Mouse (Mus musculus): Measurements from ENCODE around the gene Sat1. TPM values are rescaled to one million over a fixed set of nuclear protein-coding genes. Genes with fewer than 3 reads are reported as not detected.
A peak's percentile ranks its signal among the peaks of the same experiment; 100 is the strongest.
"Not testable (repeated sequence)": the region's sequence is repeated elsewhere in the genome, so short reads cannot be mapped to it uniquely, and the experiment has no call there.

Gene Sat1
- 70.8 and 72.8 TPM in 2 replicates for polyA plus RNA-seq (2015; fragmentation: Nextera tagmentation; extraction: Ambion mirVana)

- H3K36me3 ChIP-seq = no peaks in the 10 kb centered on the region
- peak within 1 kb of the TSS; percentile 52 for H3K4me3 ChIP-seq (replicated peaks)
- H3K9ac ChIP-seq (replicated peaks) = peak within 1 kb of the TSS; percentile 58
- H3K27ac ChIP-seq = no peak within 1 kb of the TSS
- peak; percentile 98 for ATAC-seq
- WGBS = 28% methylated on average over 26 of the region's 26 CpGs
- H3K4me2 ChIP-seq (replicated peaks) = peak within 1 kb of the TSS; percentile 56
- no peaks in the 10 kb centered on the region for H3K9me3 ChIP-seq
- peaks cover 4% of the 10 kb centered on the region; the same call in 1 of the 2 replicates for H3K4me1 ChIP-seq (replicated peaks)
- H3K27me3 ChIP-seq = no peaks in the 10 kb centered on the region
These were observed at the start of gene Sat1 for GRCm38 (mm10) chrX:155216271-155216670. TSS of gene Sat1 (minus strand) at chrX:155216449.

- H3K27me3 ChIP-seq = no peaks in the 10 kb centered on the region
- peak overlapping the region; percentile 52 for H3K4me3 ChIP-seq (replicated peaks)
- no peaks in the 10 kb centered on the region for H3K36me3 ChIP-seq
- no peaks in the 10 kb centered on the region for H3K9me3 ChIP-seq
- H3K4me1 ChIP-seq (replicated peaks) = no peaks in the 10 kb centered on the region
- peak overlapping the region; percentile 66 for H3K9ac ChIP-seq (replicated peaks)
- WGBS = 56% methylated on average over 1 of the region's 1 CpGs
- H3K4me2 ChIP-seq (replicated peaks) = peak overlapping the region; percentile 55
- no peak overlapping the region for H3K27ac ChIP-seq
- no peak for ATAC-seq
These were observed 46.6 kb upstream of the Sat1 start for GRCm38 (mm10) chrX:155262915-155263252.

DNA sequence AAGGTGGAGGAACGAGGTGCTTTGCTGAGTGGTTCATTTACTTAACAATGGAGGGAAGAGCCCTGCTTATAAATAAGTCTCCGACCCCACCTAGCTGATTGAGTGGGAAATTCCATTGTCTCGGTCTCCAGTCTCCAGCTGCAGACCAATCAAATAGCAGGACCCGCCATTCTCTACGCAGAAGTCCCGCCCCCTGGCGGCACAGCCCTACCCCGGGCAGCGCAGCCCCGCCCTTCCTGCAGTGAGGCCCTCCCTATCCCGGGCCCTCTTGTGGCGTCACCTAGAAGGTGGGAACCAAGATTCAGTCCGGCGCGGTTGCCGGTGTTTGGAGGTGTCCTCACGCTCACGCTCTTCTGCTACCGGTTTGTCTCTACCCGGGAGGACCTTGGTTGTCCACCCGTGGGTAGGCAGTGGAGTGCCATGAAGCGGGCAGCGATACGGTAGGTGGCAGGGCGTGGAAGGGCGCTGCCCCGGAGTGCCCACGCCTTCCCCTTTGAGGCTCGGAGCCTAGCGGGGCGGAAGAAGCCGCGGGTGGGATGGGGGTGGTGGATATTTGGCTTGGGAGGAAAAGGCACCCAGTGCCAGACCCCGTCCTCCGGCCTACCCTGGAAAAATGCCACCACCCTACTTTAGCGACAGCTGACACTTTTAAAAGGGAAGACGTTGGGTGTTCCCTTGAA is 46.1 kb upstream of the Sat1 start, which contains the start of gene Acot9:
Gene Acot9 (plus strand): TSS at position 209 of the 680 bp plus-strand sequence.
- Histone ChIP-seq H3K27ac (no peak within 1 kb of the TSS), H3K27me3 (no peaks in the 10 kb centered on the region)
- 25% methylated on average over 33 of the region's 37 CpGs for WGBS

GRCm38 (mm10) chrX:155256856-155257255 is 40.6 kb upstream of the Sat1 start:
- H3K9me3 ChIP-seq = no peaks in the 10 kb centered on the region
- H3K9ac ChIP-seq (replicated peaks) = no peak overlapping the region
- no peak overlapping the region for H3K27ac ChIP-seq
- H3K4me2 ChIP-seq (replicated peaks) = no peak overlapping the region
- ATAC-seq = no peak
- no peaks in the 10 kb centered on the region for H3K4me1 ChIP-seq (replicated peaks)
- no peaks in the 10 kb centered on the region for H3K27me3 ChIP-seq
- no peak overlapping the region for H3K4me3 ChIP-seq (replicated peaks)
- H3K36me3 ChIP-seq = no peaks in the 10 kb centered on the region

More for the DNA sequence above, 46.1 kb upstream of the Sat1 start, which contains the start of gene Acot9:
- ATAC-seq = peak; percentile 99
- Histone ChIP-seq H3K9me3 (no peaks in the 10 kb centered on the region), H3K4me2 (replicated peaks) (peak within 1 kb of the TSS; percentile 55), H3K4me1 (replicated peaks) (no peaks in the 10 kb centered on the region), H3K36me3 (no peaks in the 10 kb centered on the region), H3K9ac (replicated peaks) (peak within 1 kb of the TSS; percentile 66), H3K4me3 (replicated peaks) (peak within 1 kb of the TSS; percentile 52)

- H3K9me3 ChIP-seq = no peaks in the 10 kb centered on the region
- peaks cover 4% of the 10 kb centered on the region; the same call in 1 of the 2 replicates for H3K4me1 ChIP-seq (replicated peaks)
- H3K27me3 ChIP-seq = no peaks in the 10 kb centered on the region
- WGBS = 68% methylated on average over 2 of the region's 2 CpGs
- no peak overlapping the region for H3K4me2 ChIP-seq (replicated peaks)
- ATAC-seq = no peak
- no peak overlapping the region for H3K4me3 ChIP-seq (replicated peaks)
- H3K36me3 ChIP-seq = no peaks in the 10 kb centered on the region
- H3K27ac ChIP-seq = no peak overlapping the region
- no peak overlapping the region for H3K9ac ChIP-seq (replicated peaks)
These were observed 2.0 kb upstream of the Sat1 start for GRCm38 (mm10) chrX:155218277-155218676.

GRCm38 (mm10) chrX:155215501-155216248 is 574 bp downstream of the Sat1 start:
- Histone ChIP-seq H3K4me3 (replicated peaks) (peak overlapping the region; percentile 52), H3K4me1 (replicated peaks) (peaks cover 4% of the 10 kb centered on the region; the same call in 1 of the 2 replicates), H3K9me3 (no peaks in the 10 kb centered on the region), H3K9ac (replicated peaks) (peak overlapping the region; percentile 58), H3K27me3 (no peaks in the 10 kb centered on the region), H3K27ac (no peak overlapping the region), H3K4me2 (replicated peaks) (peak overlapping the region; percentile 56), H3K36me3 (no peaks in the 10 kb centered on the region)
- peak; percentile 83 for ATAC-seq
- 30% methylated on average over 24 of the region's 24 CpGs for WGBS

- no peaks in the 10 kb centered on the region for H3K9me3 ChIP-seq
- no peak overlapping the region for H3K4me3 ChIP-seq (replicated peaks)
- no peak for ATAC-seq
- no peaks in the 10 kb centered on the region for H3K36me3 ChIP-seq
- no peak overlapping the region for H3K4me2 ChIP-seq (replicated peaks)
- H3K9ac ChIP-seq (replicated peaks) = no peak overlapping the region
- H3K27me3 ChIP-seq = no peaks in the 10 kb centered on the region
- H3K27ac ChIP-seq = no peak overlapping the region
- 91% methylated on average over 5 of the region's 5 CpGs for WGBS
- H3K4me1 ChIP-seq (replicated peaks) = peaks cover 4% of the 10 kb centered on the region; the same call in 1 of the 2 replicates
These were observed 1.7 kb downstream of the Sat1 start for GRCm38 (mm10) chrX:155214291-155215136.

GRCm38 (mm10) chrX:155208671-155209070 is 7.6 kb downstream of the Sat1 start:
- no peaks in the 10 kb centered on the region for H3K9me3 ChIP-seq
- H3K27ac ChIP-seq = no peak overlapping the region
- H3K4me2 ChIP-seq (replicated peaks) = no peak overlapping the region
- H3K4me1 ChIP-seq (replicated peaks) = no peaks in the 10 kb centered on the region
- ATAC-seq = no peak
- no peak overlapping the region for H3K9ac ChIP-seq (replicated peaks)
- no peak overlapping the region for H3K4me3 ChIP-seq (replicated peaks)
- no peaks in the 10 kb centered on the region for H3K27me3 ChIP-seq
- WGBS = 6% methylated on average over 1 of the region's 1 CpGs
- no peaks in the 10 kb centered on the region for H3K36me3 ChIP-seq

DNA sequence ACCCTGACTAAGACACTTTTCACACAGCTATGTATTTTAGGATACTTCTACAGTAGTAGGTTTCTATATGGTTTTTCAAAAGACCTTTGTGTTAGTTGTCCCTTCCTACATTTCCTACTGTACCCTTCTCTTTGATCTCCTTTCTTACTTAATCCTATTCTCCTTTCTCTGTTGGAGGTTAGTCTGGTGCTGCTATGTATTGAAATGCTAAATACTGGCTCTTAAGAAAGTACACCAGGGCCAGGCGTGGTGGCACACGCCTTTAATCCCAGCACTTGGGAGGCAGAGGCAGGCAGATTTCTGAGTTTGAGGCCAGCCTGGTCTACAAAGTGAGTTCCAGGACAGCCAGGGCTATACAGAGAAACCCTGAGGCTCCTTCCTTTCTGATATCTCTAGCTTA is 10.8 kb downstream of the Sat1 start:
- not testable (repeated sequence) for ATAC-seq; H3K9ac ChIP-seq (replicated peaks); H3K4me1 ChIP-seq (replicated peaks); H3K27ac ChIP-seq; H3K4me3 ChIP-seq (replicated peaks); H3K9me3 ChIP-seq; H3K4me2 ChIP-seq (replicated peaks); H3K27me3 ChIP-seq; H3K36me3 ChIP-seq
- 66% methylated on average over 2 of the region's 2 CpGs for WGBS

DNA sequence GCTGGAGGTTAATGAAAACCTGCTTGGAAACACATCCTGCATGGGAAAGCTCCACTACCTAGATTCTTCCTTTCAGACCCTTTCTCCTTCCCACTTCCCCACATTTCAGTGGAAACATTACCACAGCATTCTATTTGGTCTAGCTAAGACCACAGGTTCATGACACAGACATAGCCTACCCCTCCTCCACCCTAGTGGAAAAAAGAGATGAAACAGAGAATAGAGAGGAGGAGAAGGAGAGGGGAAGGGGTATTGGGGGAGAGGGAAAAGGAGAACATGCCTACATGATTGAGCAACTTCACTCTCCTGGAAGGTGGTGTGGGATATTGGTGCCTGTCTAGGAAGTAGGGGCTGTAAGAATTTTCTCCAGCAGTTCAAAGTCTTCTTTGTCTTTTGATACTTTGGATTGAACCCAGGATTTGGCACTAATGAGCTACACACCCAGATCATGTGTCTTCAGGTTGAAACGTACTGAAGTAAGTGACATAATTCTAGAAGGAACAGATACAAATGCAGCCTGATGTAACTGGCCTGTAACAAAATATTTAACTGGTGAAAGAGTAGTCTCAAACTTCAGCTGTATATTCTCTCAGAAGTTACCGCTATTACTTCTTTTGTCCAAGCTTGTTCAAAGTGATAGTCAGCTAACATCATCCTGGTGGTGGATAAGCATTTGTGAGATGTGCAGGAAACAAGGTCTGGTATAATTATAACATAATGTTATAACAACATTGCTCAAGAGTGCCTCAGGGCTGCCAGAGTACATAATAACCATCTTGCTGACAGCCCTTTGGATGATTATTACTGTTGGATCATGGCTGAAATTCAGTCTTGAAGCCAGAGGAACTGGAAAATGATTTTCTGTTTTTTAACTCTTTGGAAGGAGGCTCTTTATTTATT is 13.6 kb downstream of the Sat1 start:
- H3K4me1 ChIP-seq (replicated peaks) = no peaks in the 10 kb centered on the region
- no peaks in the 10 kb centered on the region for H3K36me3 ChIP-seq
- H3K27me3 ChIP-seq = no peaks in the 10 kb centered on the region
- H3K4me3 ChIP-seq (replicated peaks) = no peak overlapping the region
- H3K9ac ChIP-seq (replicated peaks) = no peak overlapping the region
- WGBS = 78% methylated on average over 2 of the region's 2 CpGs
- H3K27ac ChIP-seq = no peak overlapping the region
- no peak overlapping the region for H3K4me2 ChIP-seq (replicated peaks)
- no peak for ATAC-seq
- H3K9me3 ChIP-seq = no peaks in the 10 kb centered on the region

GRCm38 (mm10) chrX:155201799-155202198 is 14.4 kb downstream of the Sat1 start:
- Histone ChIP-seq H3K27ac (no peak overlapping the region), H3K4me2 (replicated peaks) (no peak overlapping the region), H3K9me3 (no peaks in the 10 kb centered on the region), H3K9ac (replicated peaks) (no peak overlapping the region), H3K27me3 (no peaks in the 10 kb centered on the region), H3K36me3 (no peaks in the 10 kb centered on the region), H3K4me1 (replicated peaks) (no peaks in the 10 kb centered on the region), H3K4me3 (replicated peaks) (no peak overlapping the region)
- 100% methylated on average over 1 of the region's 1 CpGs for WGBS
- ATAC-seq = no peak

Data from midbrain, embryonic 13.5 days (tissue).